Mouse (Mus musculus) neural tube, embryonic 11.5 days (tissue): ENCODE results near the gene Rab11fip4. TPM values are rescaled to one million over a fixed set of nuclear protein-coding genes. Genes with fewer than 3 reads are reported as not detected.

Experiments used
- ATAC-seq: fragments of 200-750 bp; cut with Nextera tagmentation; 2 replicates; pipeline ENCODE4 v1.8.0; 2017; ENCODE audit warnings: moderate number of reproducible peaks, mild to moderate bottlenecking, moderate TSS enrichment, moderate library complexity; ENCODE audit not compliant: insufficient read depth, low FRiP score, low TSS enrichment
- DNase-seq: peaks from one replicate; pipeline ENCODE4 v3.0.0-alpha.2; 2015; ENCODE audit warnings: low spot score
- H3K27ac ChIP-seq: fragments of 300-500 bp; sonication (generic); 2 replicates; pipeline ENCODE4 v1.5.1; 2014; ENCODE audit warnings: low read depth, mild to moderate bottlenecking, low read length
- H3K27me3 ChIP-seq: fragments of 300-500 bp; sonication (generic); 2 replicates; pipeline ENCODE4 v1.6.1; 2014; ENCODE audit warnings: mild to moderate bottlenecking, low read length, mixed read lengths; ENCODE audit not compliant: control insufficient read depth, insufficient read depth
- H3K36me3 ChIP-seq: fragments of 300-500 bp; sonication (generic); 2 replicates; pipeline ENCODE4 v1.6.1; 2014; ENCODE audit warnings: mild to moderate bottlenecking, low read length, moderate library complexity, mixed read lengths; ENCODE audit not compliant: control insufficient read depth, insufficient read depth
- H3K4me1 ChIP-seq: fragments of 300-500 bp; sonication (generic); 2 replicates; pipeline ENCODE4 v1.6.1; 2014; ENCODE audit warnings: low read length, mixed read lengths; ENCODE audit not compliant: control insufficient read depth, insufficient read depth
- H3K4me2 ChIP-seq: fragments of 300-500 bp; sonication (generic); 2 replicates; pipeline ENCODE4 v1.6.1; 2014; ENCODE audit warnings: low read depth, mild to moderate bottlenecking, moderate library complexity
- H3K4me3 ChIP-seq: fragments of 300-500 bp; sonication (generic); 2 replicates; pipeline ENCODE4 v1.5.1; 2014; ENCODE audit warnings: low read depth, low read length
- H3K9ac ChIP-seq: fragments of 300-500 bp; sonication (generic); 2 replicates; pipeline ENCODE4 v1.6.1; 2014; ENCODE audit warnings: mild to moderate bottlenecking, low read length
- H3K9me3 ChIP-seq: fragments of 300-500 bp; sonication (generic); 2 replicates; pipeline ENCODE4 v1.6.1; 2016; ENCODE audit warnings: low read length; ENCODE audit not compliant: control insufficient read depth
- WGBS: fragments of 180-500 bp; shearing (Covaris S2); extraction: QIAGEN DNeasy Blood & Tissue Kit; methylation state at CpG from one replicate; pipeline ENCODE4 v1.1.7; 2014; 5-methylcytosine and 5-hydroxymethylcytosine counted together
- polyA plus RNA-seq: library from polyadenylated mRNA; unstranded; fragments of >200 nt; fragmentation: Nextera tagmentation; extraction: Ambion mirVana; gene quantifications from 2 replicates; pipeline ENCODE4 v1.2.1, GENCODE M21; 2014

Rab11fip4 gene
- polyA plus RNA-seq, 1 experiment from 2014 or later: 15.2 TPM

GRCm38 (mm10) chr11:79736232-79737006 lies 145.4 kb downstream of the Rab11fip4 start:
- peak; percentile 42 for DNase-seq
- Histone ChIP-seq H3K27ac (no peak overlapping the region), H3K4me1 (peaks cover 4% of the 10 kb centered on the region; the same call in 1 of the 2 replicates), H3K9ac (no peak overlapping the region), H3K27me3 (no peaks in the 10 kb centered on the region), H3K9me3 (no peaks in the 10 kb centered on the region), H3K36me3 (no peaks in the 10 kb centered on the region), H3K4me2 (no peak overlapping the region), H3K4me3 (no peak overlapping the region)
- WGBS: 85% methylated on average over 15 of the region's 15 CpGs
- no peak for ATAC-seq

- H3K9me3 ChIP-seq: no peaks in the 10 kb centered on the region
- peaks cover 4% of the 10 kb centered on the region; the same call in 1 of the 2 replicates for H3K4me1 ChIP-seq
- no peak for ATAC-seq
- 51% methylated on average over 12 of the region's 12 CpGs for WGBS
- H3K4me2 ChIP-seq: no peak overlapping the region
- peak; percentile 36 for DNase-seq
- no peak overlapping the region for H3K9ac ChIP-seq
- no peaks in the 10 kb centered on the region for H3K27me3 ChIP-seq
- H3K27ac ChIP-seq: no peak overlapping the region
- H3K4me3 ChIP-seq: no peak overlapping the region
- no peaks in the 10 kb centered on the region for H3K36me3 ChIP-seq
Measured at GRCm38 (mm10) chr11:79737126-79737697, 146.2 kb downstream of the Rab11fip4 start.

GRCm38 (mm10) chr11:79737865-79738502 lies 147.0 kb downstream of the Rab11fip4 start:
- WGBS: 90% methylated on average over 6 of the region's 6 CpGs
- H3K36me3 ChIP-seq: no peaks in the 10 kb centered on the region
- no peak overlapping the region for H3K9ac ChIP-seq
- H3K27me3 ChIP-seq: no peaks in the 10 kb centered on the region
- H3K4me2 ChIP-seq: no peak overlapping the region
- no peaks in the 10 kb centered on the region for H3K9me3 ChIP-seq
- no peak for DNase-seq
- H3K4me3 ChIP-seq: no peak overlapping the region
- no peak for ATAC-seq
- H3K4me1 ChIP-seq: peaks cover 4% of the 10 kb centered on the region; the same call in 1 of the 2 replicates
- no peak overlapping the region for H3K27ac ChIP-seq

DNA sequence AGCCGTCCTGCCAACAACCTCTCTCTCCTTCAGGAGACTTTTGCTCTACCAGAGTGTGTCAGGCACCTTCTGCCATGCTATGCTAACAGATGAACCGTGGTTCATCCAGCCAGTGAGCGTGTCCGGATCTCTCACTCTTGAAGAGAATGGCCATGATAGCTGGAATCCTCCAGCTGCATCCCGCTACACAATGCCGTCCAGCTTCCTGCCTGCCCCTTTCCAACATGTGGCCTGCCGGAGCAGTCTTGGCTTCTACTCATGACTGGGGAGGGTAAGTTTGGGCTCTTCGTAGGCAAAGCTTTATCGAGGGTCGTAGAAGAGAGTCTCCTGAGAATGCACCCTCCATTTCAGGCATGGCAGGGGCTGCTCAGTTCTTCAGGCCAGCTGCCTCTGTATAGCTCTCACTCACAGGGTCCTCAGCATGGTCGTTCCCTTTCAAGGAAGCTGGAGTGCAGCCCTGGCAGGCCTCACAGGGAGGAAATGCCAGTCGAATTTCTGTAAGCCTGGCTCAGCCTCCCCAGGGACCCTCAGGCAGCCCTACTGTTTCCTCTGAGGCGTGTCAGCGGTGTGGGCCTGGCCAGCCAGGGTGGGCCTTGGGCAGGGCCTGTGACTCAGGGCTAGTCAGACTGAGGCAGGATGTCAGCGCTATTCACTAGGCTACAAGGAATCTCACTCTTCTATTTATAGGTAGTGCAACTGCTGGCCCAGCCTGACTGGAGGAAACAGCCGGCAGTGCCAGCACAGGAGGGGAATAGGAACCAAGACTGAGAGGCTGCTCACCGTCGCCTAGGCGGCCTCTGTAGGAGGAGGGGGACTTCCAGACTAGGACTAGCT lies 147.9 kb downstream of the Rab11fip4 start:
- H3K36me3 ChIP-seq: no peaks in the 10 kb centered on the region
- DNase-seq (peak; percentile 39), ATAC-seq (no peak)
- H3K27me3 ChIP-seq: no peaks in the 10 kb centered on the region
- H3K9me3 ChIP-seq: no peaks in the 10 kb centered on the region
- peaks cover 4% of the 10 kb centered on the region; the same call in 1 of the 2 replicates for H3K4me1 ChIP-seq
- H3K4me2 ChIP-seq: no peak overlapping the region
- no peak overlapping the region for H3K27ac ChIP-seq
- no peak overlapping the region for H3K4me3 ChIP-seq
- WGBS: 74% methylated on average over 19 of the region's 19 CpGs
- no peak overlapping the region for H3K9ac ChIP-seq

DNA sequence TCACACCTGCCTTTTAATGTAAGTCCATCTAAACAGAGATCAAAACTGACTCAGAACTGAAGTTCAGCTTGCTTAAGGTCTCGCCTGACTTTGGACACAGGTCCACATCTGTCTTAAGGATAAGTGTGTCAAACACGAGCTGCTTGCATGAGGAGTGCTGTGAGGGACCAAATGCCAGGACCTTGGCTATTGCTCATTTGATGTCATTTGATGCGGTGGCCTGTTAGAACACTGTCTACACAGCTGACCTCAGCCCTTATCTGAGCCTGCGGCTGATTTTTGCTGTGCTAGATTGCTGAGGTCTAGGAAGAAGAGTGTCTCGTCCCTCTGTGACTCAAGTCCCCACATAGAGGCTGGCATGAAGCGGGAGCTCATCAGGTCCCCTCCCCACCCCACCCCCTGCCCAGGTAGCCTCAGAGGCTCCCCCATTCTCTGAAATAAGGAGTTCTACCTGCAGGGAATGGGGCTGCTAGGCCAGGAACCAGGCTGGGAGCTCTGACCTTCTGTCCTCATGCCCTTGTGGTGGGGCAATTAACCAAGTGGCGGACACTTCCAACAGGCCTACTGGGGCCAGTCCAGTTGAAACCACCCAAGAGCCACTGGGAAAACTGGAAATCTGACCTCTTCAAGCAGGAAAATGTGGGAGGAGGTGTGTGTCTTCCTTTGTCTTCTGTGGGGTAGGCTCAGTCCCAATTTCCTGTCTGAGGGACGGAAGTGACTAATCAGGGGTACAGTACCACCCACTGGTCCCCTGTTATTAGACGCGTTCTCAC lies 149.9 kb downstream of the Rab11fip4 start:
- no peak for ATAC-seq
- Histone ChIP-seq H3K4me2 (no peak overlapping the region), H3K9ac (no peak overlapping the region), H3K9me3 (no peaks in the 10 kb centered on the region), H3K27me3 (no peaks in the 10 kb centered on the region), H3K4me1 (peaks cover 4% of the 10 kb centered on the region; the same call in 1 of the 2 replicates), H3K27ac (no peak overlapping the region), H3K4me3 (no peak overlapping the region), H3K36me3 (no peaks in the 10 kb centered on the region)
- WGBS: 90% methylated on average over 10 of the region's 10 CpGs
- DNase-seq: no peak

DNA sequence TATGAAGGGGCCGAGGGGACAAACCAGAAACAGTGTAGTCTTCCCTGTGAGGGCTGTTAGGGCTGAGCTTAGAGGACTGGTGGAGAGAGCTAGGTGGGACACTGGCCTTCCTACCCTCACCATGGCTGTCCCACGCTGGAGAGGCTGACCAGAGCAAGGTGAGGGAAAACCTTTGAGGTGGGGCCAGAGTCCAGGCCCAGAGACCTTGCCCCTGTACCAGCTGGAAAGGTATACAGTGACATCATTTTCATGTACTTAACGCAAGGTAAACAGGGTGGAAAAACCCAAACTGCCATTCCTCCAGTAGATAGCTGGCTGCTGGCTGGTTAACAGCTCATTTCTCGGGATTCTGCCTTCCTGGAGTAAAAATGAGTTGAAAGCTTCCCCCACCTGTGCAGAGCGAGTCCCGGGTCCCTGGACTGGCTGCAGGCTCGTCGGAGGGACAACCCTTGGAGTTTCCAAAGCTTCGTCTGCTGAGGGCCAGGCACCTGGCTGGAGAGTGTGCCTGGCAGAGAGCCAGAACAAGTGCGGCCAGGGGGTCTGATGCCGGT lies 155.6 kb downstream of the Rab11fip4 start:
- Histone ChIP-seq H3K4me1 (no peaks in the 10 kb centered on the region), H3K27me3 (no peaks in the 10 kb centered on the region), H3K4me3 (no peak overlapping the region), H3K9ac (no peak overlapping the region), H3K4me2 (no peak overlapping the region), H3K36me3 (no peaks in the 10 kb centered on the region), H3K9me3 (no peaks in the 10 kb centered on the region), H3K27ac (no peak overlapping the region)
- no peak for ATAC-seq
- 90% methylated on average over 11 of the region's 11 CpGs for WGBS
- DNase-seq: no peak
